Mouse (Mus musculus) cerebellum, adult 2 months (tissue): ENCODE results near the gene Ppm1h. TPM values are rescaled to one million over a fixed set of nuclear protein-coding genes. Genes with fewer than 3 reads are reported as not detected.

ENCODE experiments used
- DNase-seq, 2 experiments: peaks; one replicate each; pipeline ENCODE4 v3.0.0; 2021
- H3K27ac ChIP-seq: fragments of 200-500 bp; 2 replicates; pipeline ENCODE4 v1.5.1; 2012; ENCODE audit warnings: low read length, control low read depth, inconsistent platforms; ENCODE audit not compliant: insufficient read depth
- H3K27me3 ChIP-seq: fragments of 200-500 bp; 2 replicates; pipeline ENCODE4 v1.6.1; 2012; ENCODE audit warnings: inconsistent platforms, mild to moderate bottlenecking, low read length, moderate library complexity; ENCODE audit not compliant: control insufficient read depth, insufficient read depth
- H3K4me1 ChIP-seq: fragments of 200-500 bp; 2 replicates; pipeline ENCODE4 v1.6.1; 2011; ENCODE audit warnings: low read length; ENCODE audit not compliant: control insufficient read depth, insufficient read depth
- H3K4me3 ChIP-seq: fragments of 200-500 bp; replicated peaks from 2 replicates; pipeline ENCODE3; 2011; ENCODE audit warnings: mild to moderate bottlenecking, low read depth, low read length, control low read depth; ENCODE audit not compliant: insufficient read depth
- CTCF ChIP-seq: fragments of 200-500 bp; IDR thresholded peaks from 2 replicates; pipeline ENCODE4 v1.5.1; 2011; ENCODE audit warnings: low read depth, mild to moderate bottlenecking, control low read depth, low read length, moderate library complexity, borderline replicate concordance; ENCODE audit not compliant: insufficient read depth
- POLR2A ChIP-seq: fragments of 200-500 bp; IDR thresholded peaks from 2 replicates; pipeline ENCODE4 v1.6.1; 2011; ENCODE audit warnings: low read length, control low read depth, borderline replicate concordance; ENCODE audit not compliant: insufficient read depth
- WGBS: fragments of 180-500 bp; shearing (Covaris S2); methylation state at CpG from one replicate; pipeline ENCODE4 v1.1.7; 2018; 5-methylcytosine and 5-hydroxymethylcytosine counted together
- polyA plus RNA-seq: library from polyadenylated mRNA; depleted of rRNA; stranded (reverse); fragments of >200 nt; gene quantifications from 2 replicates; pipeline ENCODE4 v1.2.3, GENCODE M21; 2012

Gene Ppm1h
- polyA plus RNA-seq, 1 experiment: 30.4 TPM

GRCm38 (mm10) chr10:122882614-122883013 lies 204.1 kb downstream of the Ppm1h start:
- no peak for DNase-seq
- H3K27ac ChIP-seq: no peak overlapping the region
- H3K27me3 ChIP-seq: no peaks in the 10 kb centered on the region
- 81% methylated on average over 4 of the region's 4 CpGs for WGBS
- no peak overlapping the region for H3K4me3 ChIP-seq
- TF ChIP-seq CTCF (no peak), POLR2A (no peak)
- H3K4me1 ChIP-seq: peaks cover 38% of the 10 kb centered on the region

GRCm38 (mm10) chr10:122883823-122884743 lies 205.5 kb downstream of the Ppm1h start:
- DNase-seq: peak; percentile 80 to 83
- peak overlapping the region; percentile 91 for H3K27ac ChIP-seq
- TF ChIP-seq POLR2A (0 out of 2 replicates have a peak, but pooled peaks have one; percentile 12), CTCF (no peak)
- H3K27me3 ChIP-seq: no peaks in the 10 kb centered on the region
- no peak overlapping the region for H3K4me3 ChIP-seq
- peaks cover 35% of the 10 kb centered on the region for H3K4me1 ChIP-seq
- WGBS: 11% methylated on average over 15 of the region's 15 CpGs

GRCm38 (mm10) chr10:122885301-122885700 lies 206.7 kb downstream of the Ppm1h start:
- WGBS: 52% methylated on average over 5 of the region's 5 CpGs
- Histone ChIP-seq H3K4me3 (no peak overlapping the region), H3K4me1 (peaks cover 30% of the 10 kb centered on the region), H3K27me3 (no peaks in the 10 kb centered on the region), H3K27ac (no peak overlapping the region)
- TF ChIP-seq CTCF (no peak), POLR2A (no peak)
- DNase-seq: no peak

GRCm38 (mm10) chr10:122886055-122886915 lies 207.7 kb downstream of the Ppm1h start:
- DNase-seq: peak; percentile 59 to 65
- Histone ChIP-seq H3K27me3 (no peaks in the 10 kb centered on the region), H3K4me3 (peak overlapping the region; percentile 84), H3K27ac (peak overlapping the region; percentile 98), H3K4me1 (peaks cover 30% of the 10 kb centered on the region)
- 4% methylated on average over 26 of the region's 26 CpGs for WGBS
- no peak for TF ChIP-seq CTCF
- TF ChIP-seq POLR2A: no peak; the same call in 1 of the 2 replicates

- no peak for TF ChIP-seq CTCF
- TF ChIP-seq POLR2A: no peak
- DNase-seq: no peak
- WGBS: 56% methylated on average over 14 of the region's 14 CpGs
- H3K4me3 ChIP-seq: peak overlapping the region; percentile 84
- H3K27me3 ChIP-seq: no peaks in the 10 kb centered on the region
- H3K4me1 ChIP-seq: peaks cover 30% of the 10 kb centered on the region
- peak overlapping the region; percentile 98 for H3K27ac ChIP-seq
Observed at GRCm38 (mm10) chr10:122886916-122887527, 208.5 kb downstream of the Ppm1h start.

GRCm38 (mm10) chr10:122887528-122888183 lies 209.1 kb downstream of the Ppm1h start:
- peak overlapping the region; percentile 1; the same call in 1 of the 2 replicates for H3K27ac ChIP-seq
- H3K4me1 ChIP-seq: peaks cover 30% of the 10 kb centered on the region
- 38% methylated on average over 10 of the region's 10 CpGs for WGBS
- DNase-seq: peak; percentile 40 to 41
- no peaks in the 10 kb centered on the region for H3K27me3 ChIP-seq
- H3K4me3 ChIP-seq: no peak overlapping the region
- TF ChIP-seq POLR2A (no peak), CTCF (no peak)
